21 mouse cellular contexts compared by ENCODE assay signal in genomic region chr2:77007015-77007414, GRCm38 (mm10). TPM values are rescaled to one million over a fixed set of nuclear protein-coding genes. Genes with fewer than 3 reads are reported as not detected.
"Had no signal": no experiment of that assay in that cellular context is flagged by ENCODE, and none has a peak within 500 bp of the region (broad histone marks: within the 10 kb centered on the region; RNA-seq: fewer than 3 reads in every experiment).

No protein-coding gene starts in this region.

- ATAC-seq: liver, postnatal 0 days; lung, postnatal 0 days had no signal

- H3K9me3 ChIP-seq: liver, embryonic 13.5 days; liver, embryonic 15.5 days; lung, embryonic 15.5 days; neural tube, embryonic 13.5 days; neural tube, embryonic 15.5 days had no signal

- H3K27ac ChIP-seq: liver, embryonic 13.5 days; liver, embryonic 15.5 days; lung, embryonic 15.5 days; macrophage; neural tube, embryonic 13.5 days; neural tube, embryonic 15.5 days had no signal

- H3K4me2 ChIP-seq: liver, embryonic 13.5 days; liver, embryonic 15.5 days; lung, embryonic 15.5 days; neural tube, embryonic 13.5 days; neural tube, embryonic 15.5 days had no signal

- H3K9ac ChIP-seq: liver, embryonic 13.5 days; liver, embryonic 15.5 days; liver, postnatal 0 days; lung, embryonic 15.5 days; neural tube, embryonic 13.5 days; neural tube, embryonic 15.5 days had no signal

- H3K36me3 ChIP-seq: liver, embryonic 13.5 days; liver, embryonic 15.5 days; lung, embryonic 15.5 days; neural tube, embryonic 13.5 days; neural tube, embryonic 15.5 days had no signal

- DNase-seq: liver, embryonic 13.5 days; liver, postnatal 0 days; lung, adult 2 months; lung, postnatal 14 days; lung, postnatal 36 days; retina, postnatal 1 day; right cerebral cortex, adult 18-20 months; right cerebral cortex, postnatal 25 days; right cerebral cortex, postnatal 4 days; spleen, adult 18-20 months; thymus, adult 18-20 months; thymus, postnatal 14 days; thymus, postnatal 36 days had no signal

- H3K4me3 ChIP-seq: liver, embryonic 13.5 days; liver, embryonic 15.5 days; lung, embryonic 15.5 days; megakaryocyte, embryonic 14.5 days; myocyte; neural tube, embryonic 13.5 days; neural tube, embryonic 15.5 days had no signal

- H3K27me3 ChIP-seq: liver, embryonic 13.5 days; liver, embryonic 15.5 days; lung, embryonic 15.5 days; megakaryocyte, embryonic 14.5 days; neural tube, embryonic 13.5 days; neural tube, embryonic 15.5 days had no signal

- H3K4me1 ChIP-seq: liver, embryonic 13.5 days; liver, embryonic 15.5 days; lung, embryonic 15.5 days; megakaryocyte, embryonic 14.5 days; neural tube, embryonic 15.5 days had no signal

RNA-seq across cellular contexts. Expression of gene Ttn, which starts 24.7 kb away (rescaled TPM):
- polyA plus RNA-seq: macrophage had no signal
